Mouse (Mus musculus): Measurements from ENCODE around the gene Aurkaip1. TPM values are rescaled to one million over a fixed set of nuclear protein-coding genes. Genes with fewer than 3 reads are reported as not detected.
"Not testable (repeated sequence)": the region's sequence is repeated elsewhere in the genome, so short reads cannot be mapped to it uniquely, and the experiment has no call there.

Gene Aurkaip1
- total RNA-seq (2021): 10 to 100 TPM; 67.3 to 73.1 TPM
- long read RNA-seq, experiment 1, transcript Aurkaip1-203 (3 exons, 1,029 nt): minor isoform, 6 of 154 reads
- long read RNA-seq, experiment 1, transcript Aurkaip1-201 (4 exons, 1,159 nt): major isoform, 128 of 154 reads
- long read RNA-seq, experiment 1, partial matches to known transcripts: 8 of 154 reads
- long read RNA-seq, experiment 1, other reads (novel, unspliced or antisense): 10 of 154 reads
- long read RNA-seq, experiment 2, transcript Aurkaip1-201 (4 exons, 1,159 nt): major isoform, 192 of 221 reads
- long read RNA-seq, experiment 2, partial matches to known transcripts: 3 of 221 reads
- long read RNA-seq, experiment 2, other reads (novel, unspliced or antisense): 19 of 221 reads

GRCm38 (mm10) chr4:155831205-155831766, at the start of gene Aurkaip1:
TSS of gene Aurkaip1 (plus strand) at chr4:155831272.
- intact Hi-C loops (cut with DNase I): no loop called here
- peak; percentile 91 to 95 for DNase-seq

- intact Hi-C loops (cut with DNase I): loop anchor here (1.0 kb wide), 1 partner anchor 13 kb away; no protein-coding TSS in a partner anchor
- no peak for DNase-seq
Observed at GRCm38 (mm10) chr4:155783486-155784080, 47.5 kb upstream of the Aurkaip1 start.

GRCm38 (mm10) chr4:155784081-155784701, 46.9 kb upstream of the Aurkaip1 start:
- peak; percentile 69 to 85 for DNase-seq
- intact Hi-C loops (cut with DNase I): no loop called here

GRCm38 (mm10) chr4:155785246-155785645, 45.8 kb upstream of the Aurkaip1 start:
- intact Hi-C loops (cut with DNase I): no loop called here
- DNase-seq: no peak

GRCm38 (mm10) chr4:155785819-155786218, 45.3 kb upstream of the Aurkaip1 start, which contains the start of gene Tmem88b:
TSS of gene Tmem88b (minus strand) at chr4:155785874.
- intact Hi-C loops (cut with DNase I): no loop called here
- DNase-seq: no peak

- no peak for DNase-seq
- intact Hi-C loops (cut with DNase I): no loop called here
Observed at GRCm38 (mm10) chr4:155788300-155788699, 42.8 kb upstream of the Aurkaip1 start.

GRCm38 (mm10) chr4:155788833-155789232, 42.2 kb upstream of the Aurkaip1 start:
- DNase-seq; intact Hi-C loops (cut with DNase I): not testable (repeated sequence)

- intact Hi-C loops (cut with DNase I): no loop called here
- no peak for DNase-seq
Observed at GRCm38 (mm10) chr4:155790021-155790489, 41.0 kb upstream of the Aurkaip1 start, which contains the start of gene Ankrd65. TSS of gene Ankrd65 (plus strand) at chr4:155790439.

GRCm38 (mm10) chr4:155790650-155791161, 40.4 kb upstream of the Aurkaip1 start:
- DNase-seq: no peak
- intact Hi-C loops (cut with DNase I): no loop called here

- no peak for DNase-seq
- intact Hi-C loops (cut with DNase I): no loop called here
Observed at GRCm38 (mm10) chr4:155791240-155791933, 39.7 kb upstream of the Aurkaip1 start.

- no peak for DNase-seq
- intact Hi-C loops (cut with DNase I): no loop called here
Observed at GRCm38 (mm10) chr4:155793730-155794129, 37.3 kb upstream of the Aurkaip1 start.

- intact Hi-C loops (cut with DNase I): no loop called here
Observed at GRCm38 (mm10) chr4:155802075-155802474, 29.0 kb upstream of the Aurkaip1 start.

GRCm38 (mm10) chr4:155802741-155803339, 28.2 kb upstream of the Aurkaip1 start, which contains the start of gene Mrpl20:
TSS of gene Mrpl20 (plus strand) at chr4:155802878.
- DNase-seq: no peak
- intact Hi-C loops (cut with DNase I): no loop called here

More at GRCm38 (mm10) chr4:155802075-155802474, 29.0 kb upstream of the Aurkaip1 start:
- DNase-seq: no peak

GRCm38 (mm10) chr4:155803340-155804041, 27.6 kb upstream of the Aurkaip1 start:
- intact Hi-C loops (cut with DNase I): no loop called here
- DNase-seq: peak; percentile 95 to 96

GRCm38 (mm10) chr4:155807841-155808240, 23.2 kb upstream of the Aurkaip1 start:
- intact Hi-C loops (cut with DNase I): no loop called here
- DNase-seq: no peak

- intact Hi-C loops (cut with DNase I): no loop called here
- DNase-seq: peak; percentile 89 to 91
Observed at GRCm38 (mm10) chr4:155811929-155812664, 19.0 kb upstream of the Aurkaip1 start, which contains the start of gene Ccnl2. TSS of gene Ccnl2 (plus strand) at chr4:155812489.

GRCm38 (mm10) chr4:155812665-155813181, 18.3 kb upstream of the Aurkaip1 start:
- DNase-seq: no peak
- intact Hi-C loops (cut with DNase I): no loop called here

GRCm38 (mm10) chr4:155817533-155817932, 13.5 kb upstream of the Aurkaip1 start:
- intact Hi-C loops (cut with DNase I): no loop called here
- no peak for DNase-seq
